In the genomic region with DNA sequence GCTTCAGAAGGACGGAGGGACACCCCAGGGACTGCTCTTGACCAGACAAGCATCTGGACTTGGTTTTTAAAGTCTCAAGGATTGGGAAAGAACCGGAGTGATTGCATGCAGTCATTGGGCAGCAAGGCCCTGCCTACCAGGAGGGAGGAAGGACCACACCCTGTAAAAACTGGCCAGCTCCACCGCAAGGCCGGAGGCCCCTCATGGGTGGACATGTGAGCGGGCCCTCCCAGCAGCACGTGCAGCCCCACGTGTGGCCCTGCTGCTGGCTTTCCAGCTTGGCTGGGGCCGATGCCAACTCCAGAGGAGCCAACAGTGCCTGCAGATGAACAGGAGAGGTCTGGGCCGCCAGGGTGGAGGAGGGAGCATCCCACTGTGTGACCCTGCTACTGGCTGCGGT, we compare ENCODE assay signal across 9 mouse cellular contexts.
DNase-seq lines count a peak whose midpoint lies in the region; ATAC-seq lines count a peak whose summit lies in the region.
"Had no signal": no experiment of that assay in that cellular context is flagged by ENCODE, and none has a peak within 500 bp of the region (broad histone marks: within the 10 kb centered on the region; RNA-seq: fewer than 3 reads in every experiment).

No protein-coding gene starts in this region.

- H3K4me2 ChIP-seq in intestine, embryonic 15.5 days (replicated peaks) = no peak overlapping the region
- no peak overlapping the region for H3K4me2 ChIP-seq in intestine, embryonic 16.5 days (ENCODE audit: low read depth, low read length)
- H3K4me2 ChIP-seq in stomach, embryonic 16.5 days (ENCODE audit: low read depth, low read length) = no peak overlapping the region
- H3K4me2 ChIP-seq: neural tube, embryonic 12.5 days had no signal

- H3K4me3 ChIP-seq in intestine, embryonic 15.5 days (replicated peaks) = no peak overlapping the region
- H3K4me3 ChIP-seq in intestine, embryonic 16.5 days (ENCODE audit: low read length) = no peak overlapping the region
- H3K4me3 ChIP-seq in brown adipose tissue, adult 24 weeks (ENCODE audit: insufficient read depth, low read depth, low read length) = peak overlapping the region; percentile 18; the same call in 1 of the 2 replicates
- H3K4me3 ChIP-seq in stomach, embryonic 16.5 days (replicated peaks; ENCODE audit: low read length) = no peak overlapping the region
- H3K4me3 ChIP-seq: neural tube, embryonic 12.5 days had no signal

- H3K4me1 ChIP-seq in intestine, embryonic 15.5 days (replicated peaks) = no peaks in the 10 kb centered on the region
- no peaks in the 10 kb centered on the region for H3K4me1 ChIP-seq in intestine, embryonic 16.5 days (ENCODE audit: control insufficient read depth, insufficient read depth, low read length)
- peaks cover 18% of the 10 kb centered on the region for H3K4me1 ChIP-seq in brown adipose tissue, adult 24 weeks (ENCODE audit: control insufficient read depth, insufficient read depth, insufficient read length, low read length)
- peaks cover 7% of the 10 kb centered on the region; the same call in 1 of the 2 replicates for H3K4me1 ChIP-seq in stomach, embryonic 16.5 days (ENCODE audit: control insufficient read depth, insufficient read depth, low read length)
- H3K4me1 ChIP-seq: neural tube, embryonic 12.5 days had no signal

- DNase-seq in gastrocnemius, postnatal 25 days = peak; percentile 97
- peak; percentile 97 for DNase-seq in kidney, postnatal 36 days
- DNase-seq in lung, adult 18-20 months = peak; percentile 96 to 97
- DNase-seq in liver = no peak

- no peaks in the 10 kb centered on the region for H3K27me3 ChIP-seq in intestine, embryonic 15.5 days (replicated peaks)
- H3K27me3 ChIP-seq in intestine, embryonic 16.5 days (replicated peaks; ENCODE audit: control insufficient read depth, insufficient read depth, low read length) = no peaks in the 10 kb centered on the region
- H3K27me3 ChIP-seq in stomach, embryonic 16.5 days (ENCODE audit: control insufficient read depth, insufficient read depth, low read length) = no peaks in the 10 kb centered on the region
- H3K27me3 ChIP-seq: neural tube, embryonic 12.5 days had no signal

- WGBS in intestine, embryonic 15.5 days = 59% methylated on average over 10 of the region's 10 CpGs
- 52% methylated on average over 10 of the region's 10 CpGs for WGBS in intestine, embryonic 16.5 days
- 51% methylated on average over 10 of the region's 10 CpGs for WGBS in stomach, embryonic 16.5 days

- 0 out of 2 replicates have a peak, but pooled peaks have one; percentile 36 for ATAC-seq in intestine, embryonic 15.5 days
- ATAC-seq in intestine, embryonic 16.5 days = no peak; the same call in 1 of the 2 replicates
- peak; percentile 78; the same call in 1 of the 2 replicates for ATAC-seq in stomach, embryonic 16.5 days (ENCODE audit: insufficient read depth, low FRiP score)

- H3K9me3 ChIP-seq in intestine, embryonic 15.5 days = no peaks in the 10 kb centered on the region
- no peaks in the 10 kb centered on the region for H3K9me3 ChIP-seq in intestine, embryonic 16.5 days (ENCODE audit: control insufficient read depth, low read length)
- peaks cover 6% of the 10 kb centered on the region; the same call in 1 of the 2 replicates for H3K9me3 ChIP-seq in stomach, embryonic 16.5 days (replicated peaks; ENCODE audit: control insufficient read depth, low read length)
- H3K9me3 ChIP-seq: neural tube, embryonic 12.5 days had no signal

- no peak overlapping the region for H3K9ac ChIP-seq in intestine, embryonic 15.5 days
- no peak overlapping the region for H3K9ac ChIP-seq in intestine, embryonic 16.5 days (ENCODE audit: low read depth, low read length)
- H3K9ac ChIP-seq in stomach, embryonic 16.5 days (ENCODE audit: low read length) = no peak overlapping the region
- H3K9ac ChIP-seq: neural tube, embryonic 12.5 days had no signal

- no peaks in the 10 kb centered on the region for H3K36me3 ChIP-seq in intestine, embryonic 15.5 days
- H3K36me3 ChIP-seq in intestine, embryonic 16.5 days (ENCODE audit: control insufficient read depth, insufficient read depth, low read length) = no peaks in the 10 kb centered on the region
- no peaks in the 10 kb centered on the region for H3K36me3 ChIP-seq in stomach, embryonic 16.5 days (ENCODE audit: control insufficient read depth, insufficient read depth, low read length)
- H3K36me3 ChIP-seq: neural tube, embryonic 12.5 days had no signal

- no peak overlapping the region for H3K27ac ChIP-seq in intestine, embryonic 15.5 days
- H3K27ac ChIP-seq in intestine, embryonic 16.5 days (ENCODE audit: low read length) = no peak overlapping the region
- peak overlapping the region; percentile 49 for H3K27ac ChIP-seq in brown adipose tissue, adult 24 weeks (replicated peaks; ENCODE audit: low read depth, low read length)
- H3K27ac ChIP-seq in stomach, embryonic 16.5 days (ENCODE audit: low read length) = no peak overlapping the region
- H3K27ac ChIP-seq: neural tube, embryonic 12.5 days had no signal
